Mouse (Mus musculus): ENCODE data around the gene Tdp2. TPM values are rescaled to one million over a fixed set of nuclear protein-coding genes. Genes with fewer than 3 reads are reported as not detected.

Gene Tdp2
- total RNA-seq, 2 experiments from 2014 or later, result 48.4 to 51.8 TPM

GRCm38 (mm10) chr13:24867789-24868188 lies 36.3 kb downstream of the Tdp2 start:
- ATAC-seq (replicated peaks; ENCODE audit: poor library complexity, severe bottlenecking), result no peak

GRCm38 (mm10) chr13:24868233-24868632 lies 36.8 kb downstream of the Tdp2 start:
- ATAC-seq (replicated peaks; ENCODE audit: poor library complexity, severe bottlenecking), result no peak

- no peak for ATAC-seq (replicated peaks; ENCODE audit: poor library complexity, severe bottlenecking)
Measured at GRCm38 (mm10) chr13:24879359-24880040, 48.0 kb downstream of the Tdp2 start.

DNA sequence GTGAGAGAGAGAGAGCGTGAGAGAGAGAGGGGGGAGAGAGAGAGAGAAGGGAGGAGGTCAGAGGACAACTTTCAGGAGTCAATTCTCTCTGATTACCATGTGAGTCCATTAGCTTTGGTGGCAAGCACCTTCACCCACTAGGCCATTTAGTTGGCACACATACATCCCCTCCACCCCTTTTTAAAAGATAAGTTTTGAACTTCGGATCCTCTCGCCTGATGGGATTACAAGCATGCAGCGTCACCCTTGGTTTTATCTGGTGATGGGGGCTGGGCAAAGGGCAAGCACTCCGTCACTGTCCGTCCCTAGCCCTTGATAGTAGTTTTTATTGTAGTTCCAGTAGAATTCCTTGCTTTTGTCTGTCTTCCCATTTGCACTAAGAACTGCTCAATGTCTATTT lies 48.7 kb downstream of the Tdp2 start:
- ATAC-seq (replicated peaks; ENCODE audit: poor library complexity, severe bottlenecking), result no peak

- ATAC-seq (replicated peaks; ENCODE audit: poor library complexity, severe bottlenecking), result no peak
Measured at GRCm38 (mm10) chr13:24880704-24881103, 49.2 kb downstream of the Tdp2 start.

DNA sequence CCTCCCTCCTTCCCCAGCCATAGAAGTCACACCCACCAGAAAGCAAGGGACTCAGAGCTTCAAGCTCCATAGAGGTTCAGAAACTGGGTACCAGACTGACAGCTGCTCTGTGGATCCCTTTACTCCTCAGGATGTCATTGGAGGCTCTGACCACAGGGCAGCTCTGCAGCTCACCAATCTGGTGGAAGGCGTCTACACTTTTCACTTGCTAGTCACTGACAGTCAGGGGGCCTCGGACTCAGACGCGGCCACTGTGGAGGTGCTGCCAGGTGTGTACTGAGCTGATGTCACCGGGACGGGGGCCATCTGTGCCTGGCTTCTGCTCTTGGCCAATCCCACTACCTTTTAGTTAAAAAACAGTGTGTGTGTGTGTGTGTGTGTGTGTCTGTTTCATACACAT lies 50.9 kb downstream of the Tdp2 start:
- no peak for ATAC-seq (replicated peaks; ENCODE audit: poor library complexity, severe bottlenecking)

DNA sequence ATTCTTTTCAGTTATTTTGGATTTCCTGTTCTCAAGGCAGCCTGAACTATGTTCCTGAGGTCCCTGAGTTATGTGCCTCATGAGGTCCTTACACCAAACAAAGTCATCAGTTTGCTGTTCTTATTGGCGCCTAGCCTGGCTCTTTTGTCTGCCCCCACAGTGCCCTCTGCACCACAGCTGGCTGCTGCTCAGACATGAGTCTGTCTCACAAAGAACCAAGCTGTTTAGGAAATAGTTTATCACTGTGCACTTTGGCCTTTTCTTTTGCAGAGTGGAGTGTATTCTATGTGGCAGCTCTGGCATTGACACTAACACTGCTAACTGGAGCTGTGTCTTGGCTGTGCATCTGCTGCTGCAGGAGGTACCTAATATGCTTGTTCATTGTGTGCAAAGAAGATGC lies 58.1 kb downstream of the Tdp2 start:
- no peak for ATAC-seq (replicated peaks; ENCODE audit: poor library complexity, severe bottlenecking)

Other genes with a start within 250 kb of the Tdp2 start
- gene Ripor2, start 249.5 kb upstream of the Tdp2 start, total RNA-seq (2014; fragmentation: Nextera tagmentation), result 41.1 and 65.7 TPM in 2 replicates
- 27.8 and 33.5 TPM in 2 replicates for gene Ripor2, start 249.5 kb upstream of the Tdp2 start, total RNA-seq (2017)
- gene Armh2, start 90.4 kb upstream of the Tdp2 start, total RNA-seq (2014; fragmentation: Nextera tagmentation), result not detected in 2 replicates
- gene Armh2, start 90.4 kb upstream of the Tdp2 start, total RNA-seq (2017), result not detected in 2 replicates
- 148 and 183 TPM in 2 replicates for gene Gmnn, start 69.8 kb upstream of the Tdp2 start, total RNA-seq (2014; fragmentation: Nextera tagmentation)
- 214 and 286 TPM in 2 replicates for gene Gmnn, start 69.8 kb upstream of the Tdp2 start, total RNA-seq (2017)
- 166 and 184 TPM in 2 replicates for gene BC005537, start 30.0 kb upstream of the Tdp2 start, total RNA-seq (2014; fragmentation: Nextera tagmentation)
- gene BC005537, start 30.0 kb upstream of the Tdp2 start, total RNA-seq (2017), result 57.0 and 63.6 TPM in 2 replicates
- 37.7 and 40.4 TPM in 2 replicates for gene Acot13, start 139 bp upstream of the Tdp2 start, total RNA-seq (2014; fragmentation: Nextera tagmentation)
- 41.8 and 46.1 TPM in 2 replicates for gene Acot13, start 139 bp upstream of the Tdp2 start, total RNA-seq (2017)
- gene D130043K22Rik, start 13.5 kb downstream of the Tdp2 start, total RNA-seq (2014; fragmentation: Nextera tagmentation), result not detected in 2 replicates
- not detected in 2 replicates for gene D130043K22Rik, start 13.5 kb downstream of the Tdp2 start, total RNA-seq (2017)
- 1.5 TPM in 2 replicates for gene Aldh5a1, start 106.0 kb downstream of the Tdp2 start, total RNA-seq (2014; fragmentation: Nextera tagmentation)
- 2.6 and 3.1 TPM in 2 replicates for gene Aldh5a1, start 106.0 kb downstream of the Tdp2 start, total RNA-seq (2017)
- 0.43 TPM in 1 of 2 replicates, not detected in the other for gene Gpld1, start 111.5 kb downstream of the Tdp2 start, total RNA-seq (2014; fragmentation: Nextera tagmentation)
- gene Gpld1, start 111.5 kb downstream of the Tdp2 start, total RNA-seq (2017), result 0.17 and 0.52 TPM in 2 replicates
- gene Mrs2, start 188.7 kb downstream of the Tdp2 start, total RNA-seq (2014; fragmentation: Nextera tagmentation), result 28.2 and 36.5 TPM in 2 replicates
- 11.7 and 12.8 TPM in 2 replicates for gene Mrs2, start 188.7 kb downstream of the Tdp2 start, total RNA-seq (2017)
- not detected in 2 replicates for gene Dcdc2a, start 224.3 kb downstream of the Tdp2 start, total RNA-seq (2014; fragmentation: Nextera tagmentation)
- not detected in 2 replicates for gene Dcdc2a, start 224.3 kb downstream of the Tdp2 start, total RNA-seq (2017)